Mouse (Mus musculus) heart, postnatal 14 days (tissue): ENCODE data around the gene Pfkfb3. TPM values are rescaled to one million over a fixed set of nuclear protein-coding genes. Genes with fewer than 3 reads are reported as not detected.

ENCODE experiments used
- DNase-seq, 2 experiments: peaks; one replicate each; pipeline ENCODE4 v3.0.0; 2021 to 2022
- intact Hi-C: fragments of 180-260 bp; cut with DNase I; formaldehyde crosslinking; loops from one replicate; pipeline ENCODE4 v1.15.1; 2025
- total RNA-seq, 2 experiments: library from RNA; stranded (reverse); gene quantifications; 2 replicates each; pipeline ENCODE4 v1.2.3; 2021

Gene Pfkfb3
- total RNA-seq, 2 experiments from 2014 or later, result 11.9 to 14.5 TPM

DNA sequence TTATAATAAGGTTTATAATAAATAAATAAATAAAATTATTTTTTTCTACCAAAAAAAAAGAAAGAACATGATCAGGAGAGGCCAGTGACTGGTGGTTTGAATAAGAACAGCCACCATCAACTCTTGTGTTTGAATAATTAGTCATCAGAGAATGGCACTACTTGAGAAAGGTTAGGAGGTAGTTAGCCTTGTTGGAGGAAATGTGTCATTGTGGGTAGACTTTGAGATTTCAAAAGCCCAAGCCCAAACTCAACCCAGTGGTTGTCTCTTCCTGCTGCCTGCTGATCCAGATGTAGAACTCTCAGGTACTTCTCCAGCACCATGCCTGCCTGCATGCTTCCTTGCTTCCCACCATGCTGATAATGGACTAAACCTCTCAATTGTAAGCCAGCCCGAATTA, 41.8 kb downstream of the Pfkfb3 start:
- DNase-seq, result no peak
- intact Hi-C loops, result no loop called here

DNA sequence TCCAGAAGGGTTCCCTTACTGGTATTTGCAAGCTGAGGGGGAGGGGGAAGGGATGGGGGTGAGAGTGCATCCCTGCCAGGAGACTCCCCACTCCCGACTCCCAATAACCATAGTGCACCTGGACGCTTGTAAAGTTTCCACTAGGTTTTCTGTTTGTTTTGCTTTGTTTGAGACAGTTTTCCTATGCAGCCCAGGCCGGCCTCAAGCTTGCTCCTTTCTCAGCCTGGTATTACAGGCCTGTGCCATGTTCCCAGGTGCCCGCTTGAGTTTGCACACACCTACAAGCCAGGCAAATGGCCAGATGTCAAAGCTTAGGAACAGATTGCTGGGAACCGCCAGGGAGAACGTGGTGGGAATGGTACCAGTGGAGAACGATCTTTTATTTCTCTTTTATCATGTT, 50.1 kb downstream of the Pfkfb3 start:
- intact Hi-C loops, result loop anchor here (1.0 kb wide), 1 partner anchor 32 kb away; no protein-coding TSS in a partner anchor

DNA sequence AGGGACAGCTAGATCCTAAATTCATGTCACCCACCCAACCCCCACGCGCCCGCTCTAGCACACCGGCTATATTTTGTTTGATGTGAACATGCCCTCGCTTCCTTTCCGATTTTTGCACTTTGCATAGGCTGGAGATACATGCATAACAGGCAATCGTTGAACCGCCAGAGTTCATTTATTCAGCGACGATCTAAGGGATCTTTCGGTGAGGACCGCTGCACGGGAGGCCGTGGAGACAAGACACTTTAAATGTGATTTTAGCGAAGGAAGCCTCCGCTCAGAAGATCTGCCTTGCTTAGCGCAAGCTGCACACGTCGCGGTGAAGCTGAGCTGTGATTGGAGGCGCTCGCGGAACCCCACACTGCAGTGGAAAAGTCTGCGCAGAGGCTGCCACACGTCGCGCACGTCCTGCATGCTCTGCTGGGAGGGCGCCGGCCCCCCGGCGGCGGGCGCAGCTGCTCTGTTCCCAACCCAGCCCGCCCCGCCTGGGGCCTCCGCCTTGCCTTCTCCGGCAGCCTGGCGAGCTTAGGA, 50.9 kb downstream of the Pfkfb3 start:
- intact Hi-C loops, result loop anchor here (1.0 kb wide), 2 partner anchors 32 to 39 kb away; no protein-coding TSS in a partner anchor

More for the DNA sequence above, 50.1 kb downstream of the Pfkfb3 start:
- DNase-seq, result no peak

DNA sequence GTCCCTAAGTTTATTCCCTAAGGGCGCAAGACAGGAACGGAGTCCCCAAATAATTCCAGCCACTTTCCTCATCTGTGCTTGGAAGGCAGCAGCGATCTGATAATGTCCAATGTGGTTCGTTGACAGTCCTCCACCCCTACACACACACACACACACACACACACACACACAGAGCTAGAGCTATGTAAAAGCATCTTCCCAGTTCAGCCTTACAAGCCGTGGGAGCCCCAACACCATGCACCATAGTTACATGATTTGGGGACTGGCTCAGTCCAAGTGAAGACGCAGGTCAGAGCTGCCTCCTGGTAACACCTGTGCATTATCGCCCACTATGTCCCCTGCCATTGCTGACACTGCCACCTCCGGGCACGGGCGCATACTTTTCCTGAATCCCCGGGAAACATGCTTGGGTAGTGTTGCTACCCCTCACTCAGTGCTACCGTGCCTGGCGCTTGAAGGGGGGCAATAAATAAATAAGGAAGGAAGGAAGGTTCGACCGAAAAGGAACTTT, 51.6 kb downstream of the Pfkfb3 start:
- intact Hi-C loops, result loop anchor here (1.0 kb wide), 1 partner anchor 40 kb away; no protein-coding TSS in a partner anchor
- no peak for DNase-seq

More for the DNA sequence above, 50.9 kb downstream of the Pfkfb3 start:
- DNase-seq, result peak; percentile 75 to 80

DNA sequence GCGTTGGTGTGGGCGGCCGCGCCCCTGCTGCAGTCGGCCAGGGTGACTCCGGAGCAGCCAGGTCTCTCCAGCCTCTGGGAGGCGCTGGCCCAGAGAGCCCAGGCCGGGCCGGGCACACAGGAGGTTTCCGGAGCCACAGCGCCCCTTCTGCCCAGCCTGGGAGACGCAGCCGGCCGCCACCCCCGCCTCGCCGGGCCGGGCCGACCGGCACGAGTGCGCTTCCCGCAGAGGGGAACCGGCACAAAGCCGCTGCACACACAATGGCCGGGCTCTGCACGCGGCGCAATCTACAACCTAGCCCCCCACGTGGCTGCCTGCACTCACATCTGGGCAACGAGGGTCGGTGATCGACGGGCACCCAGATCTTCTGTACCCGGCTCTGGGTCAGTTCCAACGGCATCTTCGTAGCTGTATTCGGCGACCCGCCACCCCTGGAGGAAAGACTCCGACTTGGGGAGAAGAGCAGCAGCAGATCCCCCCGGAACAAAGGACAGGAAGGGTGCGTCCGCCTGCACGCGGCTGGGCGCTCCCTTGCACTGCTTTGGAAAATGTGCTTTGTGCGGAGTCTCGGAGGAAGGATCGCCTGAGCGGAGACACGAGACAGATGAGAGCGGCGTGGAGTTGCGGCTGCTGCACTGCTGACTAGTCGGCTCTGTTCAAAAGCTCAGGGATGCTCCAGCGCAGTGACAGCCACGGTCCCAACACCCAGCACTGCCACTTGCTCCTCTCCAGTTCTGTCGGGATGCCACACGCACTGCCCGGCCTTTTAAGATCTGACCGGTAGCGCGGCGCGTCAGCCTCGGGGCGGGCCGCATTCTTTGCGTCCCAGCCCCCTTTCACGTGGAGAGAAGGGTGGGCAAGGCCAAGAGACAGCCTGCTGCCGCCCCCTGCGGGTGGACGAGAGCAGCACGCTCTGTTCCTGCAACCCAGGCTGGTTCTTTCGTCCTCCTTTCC, 52.3 kb downstream of the Pfkfb3 start:
- intact Hi-C loops, result loop anchor here (1.0 kb wide), 2 partner anchors 41 to 170 kb away; no protein-coding TSS in a partner anchor
- peak; percentile 94 to 95 for DNase-seq

DNA sequence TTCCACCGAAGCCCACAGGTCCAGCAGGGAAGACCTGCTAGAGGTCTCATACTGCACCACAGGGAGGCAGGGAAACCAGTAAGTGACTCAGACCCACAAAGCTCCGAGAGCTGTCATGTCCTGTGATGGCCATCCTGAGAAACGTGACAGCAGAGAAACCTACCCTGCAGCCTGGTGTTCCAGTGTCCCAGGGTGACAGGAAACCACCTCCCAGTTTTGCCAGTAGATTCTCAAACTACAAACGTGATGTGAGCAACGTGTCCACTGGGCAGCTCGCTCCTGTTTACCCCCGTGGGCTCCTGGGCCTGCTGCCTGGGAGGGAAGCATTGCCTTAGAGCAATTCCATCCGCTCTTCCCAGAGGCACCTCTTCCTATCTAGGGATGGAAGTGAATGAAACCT, 53.2 kb downstream of the Pfkfb3 start:
- intact Hi-C loops, result loop anchor here (1.0 kb wide), 1 partner anchor 169 kb away; no protein-coding TSS in a partner anchor
- DNase-seq, result peak; percentile 19 to 23

DNA sequence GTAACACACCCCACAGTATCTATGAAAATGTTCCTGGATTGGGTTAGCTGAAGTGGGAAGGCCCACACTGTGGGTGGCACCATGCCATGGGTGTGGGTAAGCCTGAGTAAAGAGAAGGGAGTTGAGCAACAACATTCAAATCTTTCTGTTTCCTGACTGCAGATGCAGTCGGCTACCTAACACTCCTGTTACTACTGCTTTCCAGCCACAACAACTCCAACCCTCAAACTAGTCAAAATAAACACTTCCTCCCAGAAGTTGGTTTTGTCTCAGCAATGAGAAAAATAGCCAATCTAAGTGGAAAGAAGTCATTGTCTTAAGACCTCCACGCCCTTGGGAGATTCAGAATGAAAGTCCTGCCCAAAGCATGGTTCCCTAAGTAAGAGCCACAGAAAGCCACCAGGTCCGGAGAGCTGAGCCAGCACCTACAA, 57.3 kb downstream of the Pfkfb3 start:
- intact Hi-C loops, result no loop called here
- DNase-seq, result peak; percentile 44 to 47

DNA sequence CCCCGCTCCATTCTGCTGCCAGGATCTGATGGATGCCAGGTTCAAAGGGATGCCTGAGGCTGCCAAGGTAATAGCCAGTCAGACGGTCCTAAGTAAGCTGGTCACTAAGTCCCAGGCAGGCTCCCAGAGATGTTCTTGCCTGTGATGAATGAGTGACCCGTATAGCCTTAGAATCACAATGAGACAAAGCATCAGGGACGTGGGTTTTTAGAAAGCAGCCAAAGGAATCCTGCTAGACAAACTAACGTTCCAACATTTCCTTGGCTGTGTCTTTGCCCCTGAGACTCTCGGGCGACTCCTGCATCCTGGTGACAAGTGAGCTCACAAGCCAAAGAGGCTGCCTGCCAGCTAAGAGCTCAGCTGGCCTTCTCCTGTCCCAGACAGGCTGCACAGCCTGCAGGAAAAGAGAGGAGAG, 59.0 kb downstream of the Pfkfb3 start:
- intact Hi-C loops, result loop anchor here (5.0 kb wide), 1 partner anchor 63 kb away; no protein-coding TSS in a partner anchor
- peak; percentile 59 to 78 for DNase-seq

DNA sequence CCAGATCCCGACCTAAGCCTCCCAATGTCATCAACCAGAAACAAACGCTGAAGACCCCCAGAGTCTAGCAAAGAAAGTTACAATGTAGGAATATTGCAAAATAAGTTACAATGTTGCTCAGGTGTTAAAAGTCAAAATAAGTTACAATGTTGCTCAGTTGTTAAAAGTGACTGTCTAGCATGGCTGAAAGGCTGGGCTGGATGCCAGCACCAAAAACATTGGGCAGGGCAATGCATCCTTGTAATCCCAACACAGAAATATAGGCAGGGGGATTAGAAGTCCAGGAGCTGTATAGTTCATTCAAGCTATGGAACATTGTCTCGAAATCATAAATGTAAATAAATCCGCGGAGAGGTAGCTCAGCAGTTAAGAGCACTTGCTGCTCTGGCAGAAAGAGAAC, 61.0 kb downstream of the Pfkfb3 start:
- DNase-seq, result no peak
- intact Hi-C loops, result loop anchor here (5.0 kb wide), 1 partner anchor 61 kb away; no protein-coding TSS in a partner anchor

DNA sequence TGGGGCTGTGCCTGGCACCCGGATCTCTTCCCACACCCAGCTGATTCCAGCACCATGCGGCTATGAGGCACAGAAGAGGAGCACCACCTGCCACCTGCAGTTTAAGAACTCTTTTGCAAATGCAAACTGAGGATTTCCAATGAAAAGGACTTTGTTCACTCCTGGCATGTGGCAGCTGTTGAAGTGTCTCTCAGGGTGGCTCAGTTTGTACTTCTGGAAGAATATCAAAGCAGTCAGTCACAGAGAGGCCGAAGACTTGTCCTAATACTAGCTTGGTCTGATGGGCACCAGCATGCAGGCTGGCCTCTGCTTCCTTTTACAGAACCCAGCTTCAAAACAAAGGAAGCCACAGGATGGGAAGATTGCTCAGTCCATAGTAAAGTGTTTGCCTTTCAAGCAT, 62.4 kb downstream of the Pfkfb3 start:
- DNase-seq, result no peak
- intact Hi-C loops, result loop anchor here (5.0 kb wide), 1 partner anchor 59 kb away; no protein-coding TSS in a partner anchor

DNA sequence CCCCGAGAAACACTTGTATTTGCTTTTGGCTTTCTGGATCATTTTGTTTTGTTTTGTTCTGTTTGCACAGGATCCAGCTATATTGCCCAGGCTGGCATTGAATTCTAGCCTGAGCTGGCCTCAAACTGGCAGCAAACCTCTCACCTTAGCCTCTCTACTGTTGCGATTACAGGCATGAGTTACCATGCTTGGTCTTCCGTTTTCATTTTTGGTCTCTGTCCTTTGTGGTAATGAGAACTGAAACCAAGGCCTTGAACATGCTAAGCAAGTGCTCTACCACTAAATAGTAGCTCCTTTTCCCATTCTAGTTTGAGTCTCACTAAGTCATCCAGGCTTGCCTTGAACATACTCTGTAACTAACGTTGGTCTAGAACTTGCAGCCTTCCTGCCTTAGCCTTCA, 63.3 kb downstream of the Pfkfb3 start:
- DNase-seq, result no peak
- intact Hi-C loops, result loop anchor here (5.0 kb wide), 1 partner anchor 58 kb away; no protein-coding TSS in a partner anchor

DNA sequence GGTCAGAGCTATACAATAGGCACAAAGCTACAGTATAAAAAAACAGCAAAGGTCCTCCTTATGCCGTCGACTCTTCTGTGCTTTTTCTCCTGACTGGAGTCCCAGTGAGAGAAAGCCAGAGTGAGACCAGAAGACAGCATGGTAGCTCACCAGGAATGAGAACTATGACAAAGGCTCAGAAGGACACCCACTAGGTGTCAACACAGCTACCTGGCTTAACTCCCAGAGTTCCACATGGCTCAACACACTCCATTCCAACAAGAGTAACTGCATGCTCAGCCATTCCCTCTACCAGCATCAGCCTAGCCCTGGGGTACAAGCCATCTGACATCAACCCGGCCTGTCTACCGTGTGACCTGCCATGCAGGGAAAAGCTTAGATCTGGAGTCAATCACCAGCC, 70.7 kb downstream of the Pfkfb3 start:
- DNase-seq, result no peak
- intact Hi-C loops, result no loop called here

DNA sequence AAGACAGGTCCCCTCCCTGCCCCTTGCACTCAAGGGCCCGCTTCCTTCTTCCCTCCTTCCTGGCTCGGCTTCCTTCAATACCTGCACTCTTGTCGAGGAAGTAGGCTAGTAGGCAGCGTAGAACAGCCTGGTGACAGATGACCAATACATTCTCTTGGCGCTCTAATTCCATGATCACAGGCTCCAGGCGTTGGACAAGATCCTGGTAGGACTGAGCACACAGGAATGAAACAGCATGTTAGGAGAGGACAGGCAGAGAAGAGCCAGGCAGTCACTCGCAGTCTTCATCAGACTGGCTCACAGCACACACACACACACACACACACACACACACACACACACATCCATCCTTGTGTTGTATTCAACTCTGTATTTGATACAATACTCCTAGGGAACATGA, 71.5 kb downstream of the Pfkfb3 start:
- no peak for DNase-seq
- intact Hi-C loops, result no loop called here

DNA sequence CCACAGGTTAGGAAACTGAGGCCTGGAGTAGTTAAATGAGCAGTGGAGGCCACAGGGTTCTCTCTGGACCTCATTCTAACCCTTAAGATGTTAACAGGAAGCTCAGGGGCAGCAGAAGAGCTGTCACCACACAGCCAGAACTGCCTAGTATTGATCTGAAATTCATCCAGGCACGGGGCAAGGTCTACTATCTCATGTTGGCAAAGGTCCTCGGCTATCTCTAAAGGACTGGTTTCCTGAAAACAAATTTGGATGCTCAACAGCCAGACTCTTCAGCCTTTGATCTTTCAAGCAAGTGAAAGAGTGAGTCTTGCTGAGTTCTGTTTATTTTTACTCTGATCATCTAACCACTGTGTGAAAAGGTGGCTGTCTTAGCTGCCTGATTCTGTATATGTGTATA, 74.9 kb downstream of the Pfkfb3 start:
- no peak for DNase-seq
- intact Hi-C loops, result no loop called here

DNA sequence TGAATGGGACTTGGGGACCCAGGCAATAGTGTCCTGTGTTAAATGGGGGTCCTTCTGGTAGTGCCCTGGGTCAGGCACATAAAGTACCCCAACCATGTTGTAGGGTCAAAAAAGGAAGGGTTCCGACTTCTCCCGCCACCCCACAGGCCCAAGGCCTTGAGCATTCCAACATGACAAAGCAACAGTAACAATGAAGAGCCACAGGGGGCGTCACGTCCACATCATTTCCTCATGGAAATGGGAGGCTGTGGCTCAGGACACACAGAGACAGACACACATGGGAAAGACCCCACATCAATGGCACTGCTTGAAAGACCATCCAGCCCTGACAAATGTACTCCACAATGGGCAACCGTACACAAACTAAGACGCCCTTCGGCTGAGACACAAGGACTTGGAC, 78.6 kb downstream of the Pfkfb3 start:
- DNase-seq, result no peak

DNA sequence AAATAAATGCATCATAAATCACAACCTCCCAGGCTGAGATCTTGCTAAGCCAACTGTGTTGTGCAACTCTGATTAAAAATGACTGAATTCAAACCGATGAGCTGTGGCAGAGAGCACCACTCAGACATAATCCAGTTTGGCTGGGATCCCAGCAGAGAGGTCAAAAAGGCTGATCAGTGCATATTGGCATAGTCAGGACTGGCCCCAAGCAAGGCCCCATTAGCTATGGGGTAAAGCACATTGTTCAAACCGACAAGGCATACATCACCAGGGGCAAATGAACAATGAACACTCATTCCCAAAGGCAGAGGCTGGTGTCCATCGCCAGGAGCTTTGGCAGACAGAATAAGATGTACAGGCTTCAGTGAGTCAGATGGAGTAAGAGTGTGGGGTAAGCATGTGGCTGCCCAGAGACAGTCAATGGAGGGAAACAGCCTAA, 89.2 kb downstream of the Pfkfb3 start:
- no peak for DNase-seq
- intact Hi-C loops, result no loop called here

More for the DNA sequence above, 78.6 kb downstream of the Pfkfb3 start:
- intact Hi-C loops, result no loop called here

DNA sequence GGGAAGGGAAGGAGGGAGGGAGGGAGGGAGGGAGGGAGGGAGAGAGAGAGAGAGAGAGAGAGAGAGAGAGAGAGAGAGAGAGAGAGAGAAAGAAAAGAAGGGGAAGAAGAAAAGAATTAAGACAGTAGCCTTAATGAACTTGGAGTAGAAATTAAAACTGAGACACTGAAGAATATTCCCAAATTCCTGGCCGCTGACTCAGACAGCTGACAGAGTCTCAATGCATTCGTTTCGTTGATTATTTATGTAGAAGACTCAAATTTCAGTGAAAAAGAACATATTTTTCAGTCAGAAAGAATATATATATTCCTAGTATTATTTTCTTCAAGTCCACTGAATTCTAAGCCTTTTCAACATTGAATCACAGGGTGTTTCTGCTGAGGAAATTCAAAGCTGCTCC, 92.9 kb downstream of the Pfkfb3 start:
- no peak for DNase-seq
- intact Hi-C loops, result no loop called here

DNA sequence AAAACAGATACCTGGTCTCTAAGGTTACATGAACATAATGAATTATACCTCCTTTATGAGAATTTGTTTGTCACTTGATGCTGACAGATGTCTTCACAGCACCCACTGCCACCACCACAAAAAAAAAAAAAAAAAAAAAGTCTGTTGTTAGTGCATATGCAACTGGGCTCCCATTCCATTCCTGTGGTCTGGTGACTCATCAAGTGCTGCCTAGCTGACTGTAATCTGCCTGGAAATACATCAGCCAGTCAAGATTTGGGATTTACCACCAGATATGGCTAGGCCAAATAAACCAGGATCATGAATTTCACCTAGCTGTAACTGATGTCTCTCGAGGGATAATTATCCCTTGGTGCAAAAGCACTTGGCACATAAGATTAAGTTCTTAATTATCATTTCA, 95.4 kb downstream of the Pfkfb3 start:
- intact Hi-C loops, result no loop called here
- no peak for DNase-seq

DNA sequence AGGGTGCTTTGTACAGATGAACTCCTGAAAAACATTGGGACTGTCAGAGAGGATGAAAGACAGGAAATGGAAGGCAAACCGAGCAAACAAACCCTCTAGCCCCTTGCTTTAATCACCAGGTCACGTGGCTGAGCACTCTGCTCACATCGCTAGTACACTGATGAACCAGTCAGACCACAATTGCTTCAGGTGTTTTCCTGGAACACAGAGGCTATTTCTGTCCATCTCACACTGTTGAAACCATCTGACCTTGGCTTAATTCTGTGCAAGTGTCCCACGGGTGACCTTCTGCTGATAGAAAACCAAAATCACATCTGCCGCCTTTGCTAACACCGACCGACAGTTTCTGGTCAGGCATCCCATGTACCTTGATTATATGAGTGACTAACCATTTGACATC, 96.0 kb downstream of the Pfkfb3 start:
- intact Hi-C loops, result no loop called here
- DNase-seq, result no peak

DNA sequence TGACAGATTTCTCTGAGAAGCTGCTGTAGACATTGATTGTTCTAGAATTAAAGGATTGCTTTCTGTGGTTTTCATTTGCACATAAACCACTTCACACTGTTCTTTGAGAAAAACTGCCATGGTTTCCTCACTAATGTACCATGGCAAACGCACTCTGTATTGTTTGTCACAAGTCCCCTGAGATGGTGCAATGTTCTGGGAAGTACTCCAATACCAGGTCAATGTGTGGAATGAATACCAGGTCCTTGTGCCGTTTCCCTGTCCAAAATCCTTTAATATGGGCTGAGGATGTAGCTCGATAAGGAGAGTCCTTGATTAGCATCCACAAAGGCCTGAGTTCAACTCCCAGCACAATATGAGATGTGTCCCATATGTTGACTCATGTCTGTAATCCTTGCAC, 105.2 kb downstream of the Pfkfb3 start:
- no peak for DNase-seq
- intact Hi-C loops, result loop anchor here (5.0 kb wide), 1 partner anchor 71 kb away; no protein-coding TSS in a partner anchor

DNA sequence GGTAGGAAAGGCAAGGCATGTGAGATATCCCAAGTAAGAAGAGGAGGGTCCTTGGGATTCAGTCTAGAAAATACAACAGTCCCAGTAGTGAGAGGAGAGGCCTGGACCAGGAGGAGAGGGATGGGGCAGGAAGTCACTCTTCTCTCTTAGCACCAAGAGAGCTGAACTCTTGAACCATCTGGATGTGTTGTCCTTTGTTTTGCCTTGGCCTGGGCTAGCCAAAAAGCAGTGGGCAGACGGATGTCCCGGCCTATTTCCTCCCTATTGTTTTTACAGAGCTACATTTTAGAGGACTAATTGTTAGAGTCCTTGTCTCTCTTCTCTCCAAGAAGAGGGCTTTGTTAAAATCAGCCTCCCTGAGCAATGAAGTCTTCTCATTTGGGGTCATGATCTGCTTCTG, 106.0 kb downstream of the Pfkfb3 start:
- intact Hi-C loops, result loop anchor here (5.0 kb wide), 1 partner anchor 71 kb away; no protein-coding TSS in a partner anchor
- peak; percentile 12 to 20 for DNase-seq
